Mouse (Mus musculus): ENCODE results near the gene Ptrhd1.

DNA sequence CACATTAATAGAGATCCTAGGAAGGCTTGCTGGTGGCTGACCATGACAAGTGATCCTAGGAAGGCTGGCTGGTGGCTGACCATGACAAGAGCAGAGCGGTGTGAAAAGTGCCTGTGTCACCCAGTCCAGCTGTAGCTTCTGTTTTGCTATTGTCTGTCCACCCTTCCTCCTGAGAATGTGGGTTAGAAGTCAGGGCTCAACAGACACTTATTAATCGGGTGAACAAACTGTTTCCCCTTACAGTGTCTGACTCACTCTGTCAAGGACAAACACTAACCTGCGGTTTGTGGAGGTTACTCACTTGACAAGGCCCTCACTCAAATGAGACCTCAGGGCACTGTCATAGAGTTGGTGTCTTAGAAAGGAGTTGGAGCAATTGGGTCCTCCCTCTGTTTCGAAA, 35.1 kb upstream of the Ptrhd1 start:
- TF ChIP-seq POLR2A (IDR thresholded peaks at IDR 0.05; ENCODE audit: insufficient read depth, low read depth, low read length) (no peak), CTCF (IDR thresholded peaks at IDR 0.05; ENCODE audit: insufficient read depth, low read depth, low read length) (no peak)

Data from olfactory bulb, adult 2 months (tissue).